Mouse (Mus musculus) brown adipose tissue, adult 24 weeks (tissue): ENCODE measurements around the gene Tle6. TPM values are rescaled to one million over a fixed set of nuclear protein-coding genes. Genes with fewer than 3 reads are reported as not detected.

Source experiments
- H3K27ac ChIP-seq: fragments of 200-500 bp; replicated peaks from 2 replicates; pipeline ENCODE4 v1.5.1; 2012; ENCODE audit warnings: low read depth, mild to moderate bottlenecking, low read length
- H3K4me1 ChIP-seq: fragments of 200-500 bp; 2 replicates; pipeline ENCODE4 v1.6.1; 2012; ENCODE audit warnings: low read length, mixed read lengths; ENCODE audit not compliant: control insufficient read depth, insufficient read depth, insufficient read length
- H3K4me3 ChIP-seq: fragments of 200-500 bp; 2 replicates; pipeline ENCODE4 v1.5.1; 2012; ENCODE audit warnings: low read depth, mild to moderate bottlenecking, low read length, moderate library complexity; ENCODE audit not compliant: insufficient read depth
- polyA plus RNA-seq: library from polyadenylated mRNA; stranded (reverse); fragments of >200 nt; gene quantifications from 2 replicates; pipeline ENCODE4 v1.2.4, GENCODE M21; 2012; ENCODE audit not compliant: missing spikeins, insufficient read depth, insufficient read length

Tle6 gene
- polyA plus RNA-seq, 1 experiment, result 3.3 TPM

- no peaks in the 10 kb centered on the region for H3K4me1 ChIP-seq
- no peak overlapping the region for H3K27ac ChIP-seq
- peak overlapping the region; percentile 48 for H3K4me3 ChIP-seq
Measured at GRCm38 (mm10) chr10:81633253-81634099, 32.6 kb upstream of the Tle6 start.

GRCm38 (mm10) chr10:81628390-81628789 lies 27.5 kb upstream of the Tle6 start, which contains the start of gene Ankrd24:
TSS of gene Ankrd24 (plus strand) at chr10:81628540.
- H3K27ac ChIP-seq, result peak within 1 kb of the TSS; percentile 93
- H3K4me3 ChIP-seq, result peak within 1 kb of the TSS; percentile 89
- H3K4me1 ChIP-seq, result peaks cover 7% of the 10 kb centered on the region

GRCm38 (mm10) chr10:81627836-81628220 lies 27.0 kb upstream of the Tle6 start:
- peaks cover 7% of the 10 kb centered on the region for H3K4me1 ChIP-seq
- peak overlapping the region; percentile 89 for H3K4me3 ChIP-seq
- peak overlapping the region; percentile 93 for H3K27ac ChIP-seq

- Histone ChIP-seq H3K4me3 (peak within 1 kb of the TSS; percentile 89), H3K27ac (peak within 1 kb of the TSS; percentile 93), H3K4me1 (peaks cover 7% of the 10 kb centered on the region)
Measured at GRCm38 (mm10) chr10:81626994-81627835, 26.3 kb upstream of the Tle6 start, which contains the start of gene Sirt6. TSS of gene Sirt6 (minus strand) at chr10:81627797.

GRCm38 (mm10) chr10:81626101-81626993 lies 25.5 kb upstream of the Tle6 start:
- peak overlapping the region; percentile 89 for H3K4me3 ChIP-seq
- peaks cover 7% of the 10 kb centered on the region for H3K4me1 ChIP-seq
- peak overlapping the region; percentile 93 for H3K27ac ChIP-seq

- no peak overlapping the region for H3K4me3 ChIP-seq
Measured at GRCm38 (mm10) chr10:81623441-81623840, 22.6 kb upstream of the Tle6 start.

GRCm38 (mm10) chr10:81620786-81621185 lies 19.9 kb upstream of the Tle6 start:
- Histone ChIP-seq H3K4me3 (no peak overlapping the region), H3K27ac (no peak overlapping the region), H3K4me1 (no peaks in the 10 kb centered on the region)

More at GRCm38 (mm10) chr10:81623441-81623840, 22.6 kb upstream of the Tle6 start:
- H3K27ac ChIP-seq, result no peak overlapping the region
- H3K4me1 ChIP-seq, result peaks cover 7% of the 10 kb centered on the region

GRCm38 (mm10) chr10:81619976-81620375 lies 19.1 kb upstream of the Tle6 start:
- Histone ChIP-seq H3K4me3 (no peak overlapping the region), H3K4me1 (no peaks in the 10 kb centered on the region), H3K27ac (no peak overlapping the region)

GRCm38 (mm10) chr10:81615486-81615885 lies 14.6 kb upstream of the Tle6 start:
- H3K27ac ChIP-seq, result no peak overlapping the region

GRCm38 (mm10) chr10:81612779-81613178 lies 11.9 kb upstream of the Tle6 start:
- Histone ChIP-seq H3K27ac (no peak overlapping the region), H3K4me1 (no peaks in the 10 kb centered on the region), H3K4me3 (no peak overlapping the region)

More at GRCm38 (mm10) chr10:81615486-81615885, 14.6 kb upstream of the Tle6 start:
- H3K4me1 ChIP-seq, result no peaks in the 10 kb centered on the region
- H3K4me3 ChIP-seq, result no peak overlapping the region

- H3K4me1 ChIP-seq, result 0 out of 2 replicates have a peak, but pooled peaks cover 5% of the 10 kb centered on the region
- no peak overlapping the region for H3K27ac ChIP-seq
- H3K4me3 ChIP-seq, result no peak overlapping the region
Measured at GRCm38 (mm10) chr10:81608308-81608707, 7.4 kb upstream of the Tle6 start.

GRCm38 (mm10) chr10:81605974-81606751 lies 5.3 kb upstream of the Tle6 start, which contains the start of gene BC025920:
TSS of gene BC025920 (plus strand) at chr10:81606270.
- H3K4me3 ChIP-seq, result peak within 1 kb of the TSS; percentile 74
- H3K4me1 ChIP-seq, result peaks cover 7% of the 10 kb centered on the region; the same call in 1 of the 2 replicates
- H3K27ac ChIP-seq, result peak within 1 kb of the TSS; percentile 96

GRCm38 (mm10) chr10:81605666-81605973 lies 4.7 kb upstream of the Tle6 start:
- Histone ChIP-seq H3K4me1 (peaks cover 7% of the 10 kb centered on the region; the same call in 1 of the 2 replicates), H3K27ac (peak overlapping the region; percentile 69), H3K4me3 (peak overlapping the region; percentile 59)
